Mouse (Mus musculus) stomach, embryonic 16.5 days (tissue): ENCODE measurements around the gene Rps12-ps3. TPM values are rescaled to one million over a fixed set of nuclear protein-coding genes. Genes with fewer than 3 reads are reported as not detected.

Experiments
- ATAC-seq: fragments of 200-750 bp; cut with Nextera tagmentation; 2 replicates; pipeline ENCODE4 v1.8.0; 2017; ENCODE audit warnings: moderate number of reproducible peaks, moderate TSS enrichment; ENCODE audit not compliant: insufficient read depth, low FRiP score
- H3K27ac ChIP-seq: fragments of 300-500 bp; sonication (generic); 2 replicates; pipeline ENCODE4 v1.5.1; 2014; ENCODE audit warnings: low read length
- H3K27me3 ChIP-seq: fragments of 300-500 bp; sonication (generic); 2 replicates; pipeline ENCODE4 v1.6.1; 2014; ENCODE audit warnings: low read length, control low read depth, mixed read lengths; ENCODE audit not compliant: control insufficient read depth, insufficient read depth
- H3K36me3 ChIP-seq: fragments of 300-500 bp; sonication (generic); 2 replicates; pipeline ENCODE4 v1.6.1; 2014; ENCODE audit warnings: low read length; ENCODE audit not compliant: control insufficient read depth, insufficient read depth
- H3K4me1 ChIP-seq: fragments of 300-500 bp; sonication (generic); 2 replicates; pipeline ENCODE4 v1.6.1; 2014; ENCODE audit warnings: low read length, control low read depth, mixed read lengths; ENCODE audit not compliant: control insufficient read depth, insufficient read depth
- H3K4me2 ChIP-seq: fragments of 300-500 bp; sonication (generic); 2 replicates; pipeline ENCODE4 v1.6.1; 2014; ENCODE audit warnings: low read depth, low read length, mixed read lengths
- H3K4me3 ChIP-seq: fragments of 300-500 bp; sonication (generic); replicated peaks from 2 replicates; pipeline ENCODE4 v1.5.1; 2014; ENCODE audit warnings: mild to moderate bottlenecking, low read length
- H3K9ac ChIP-seq: fragments of 300-500 bp; sonication (generic); 2 replicates; pipeline ENCODE4 v1.6.1; 2014; ENCODE audit warnings: low read length
- H3K9me3 ChIP-seq: fragments of 300-500 bp; sonication (generic); replicated peaks from 2 replicates; pipeline ENCODE4 v1.6.1; 2016; ENCODE audit warnings: low read length, control low read depth; ENCODE audit not compliant: control insufficient read depth
- WGBS: fragments of 180-500 bp; shearing (Covaris S2); extraction: QIAGEN DNeasy Blood & Tissue Kit; methylation state at CpG from one replicate; pipeline ENCODE4 v1.1.7; 2014; 5-methylcytosine and 5-hydroxymethylcytosine counted together
- polyA plus RNA-seq: library from polyadenylated mRNA; unstranded; fragments of >200 nt; fragmentation: Nextera tagmentation; extraction: Ambion mirVana; gene quantifications from 2 replicates; pipeline ENCODE4 v1.2.1, GENCODE M21; 2015

The Rps12-ps3 gene
- polyA plus RNA-seq, 1 experiment from 2014 or later = 24.4 TPM

DNA sequence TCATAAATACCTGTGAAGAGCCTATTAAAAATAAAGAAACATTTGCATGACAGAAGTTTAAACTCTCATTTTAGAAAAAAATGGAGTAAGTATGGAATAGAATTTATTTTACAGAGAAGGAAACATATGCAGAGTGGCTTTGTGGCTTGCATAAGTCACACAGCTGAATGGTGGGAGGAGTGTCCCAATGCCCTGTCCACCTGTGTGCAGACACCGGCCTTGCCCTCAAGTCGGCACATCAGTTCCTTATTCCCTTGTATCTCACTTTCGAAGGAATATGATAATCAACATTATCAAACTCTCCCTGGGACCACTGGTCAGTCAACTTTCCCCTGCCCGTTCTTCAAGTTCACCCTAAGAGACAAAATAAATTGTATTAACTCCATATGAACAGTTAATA, 35.8 kb downstream of the Rps12-ps3 start:
- no peak for ATAC-seq
- 82% methylated on average over 4 of the region's 4 CpGs for WGBS
- H3K27me3 ChIP-seq = no peaks in the 10 kb centered on the region
- no peak overlapping the region for H3K27ac ChIP-seq
- no peaks in the 10 kb centered on the region for H3K4me1 ChIP-seq
- no peaks in the 10 kb centered on the region for H3K9me3 ChIP-seq
- no peak overlapping the region for H3K4me3 ChIP-seq
- H3K4me2 ChIP-seq = no peak overlapping the region
- H3K9ac ChIP-seq = no peak overlapping the region
- no peaks in the 10 kb centered on the region for H3K36me3 ChIP-seq

DNA sequence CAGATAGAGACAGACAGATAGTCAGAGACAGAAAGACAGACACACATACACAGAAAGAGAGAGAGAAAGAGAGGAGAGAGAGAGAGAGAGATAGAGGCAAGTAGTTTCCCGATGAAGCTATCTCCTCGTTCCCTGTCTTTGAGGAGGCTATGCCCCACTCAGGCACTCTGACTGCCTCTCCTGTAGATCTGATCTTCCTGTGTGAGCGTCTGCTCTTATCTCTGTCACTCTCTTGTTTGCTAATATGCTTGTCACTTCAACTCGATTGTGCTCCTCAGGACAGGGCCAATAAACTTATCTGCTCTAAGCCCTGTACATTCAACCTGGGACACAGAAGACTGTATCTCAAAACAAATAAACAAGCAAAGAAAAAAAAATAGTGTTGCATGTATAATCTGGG, 37.1 kb downstream of the Rps12-ps3 start:
- 36% methylated on average over 4 of the region's 4 CpGs for WGBS
- no peak overlapping the region for H3K4me2 ChIP-seq
- no peak overlapping the region for H3K9ac ChIP-seq
- no peaks in the 10 kb centered on the region for H3K9me3 ChIP-seq
- no peak overlapping the region for H3K4me3 ChIP-seq
- no peaks in the 10 kb centered on the region for H3K27me3 ChIP-seq
- H3K36me3 ChIP-seq = no peaks in the 10 kb centered on the region
- ATAC-seq = no peak
- H3K4me1 ChIP-seq = no peaks in the 10 kb centered on the region
- no peak overlapping the region for H3K27ac ChIP-seq

- no peak; the same call in 1 of the 2 replicates for ATAC-seq
- no peaks in the 10 kb centered on the region for H3K27me3 ChIP-seq
These were observed 38.4 kb downstream of the Rps12-ps3 start for GRCm38 (mm10) chr19:59360486-59360896.

DNA sequence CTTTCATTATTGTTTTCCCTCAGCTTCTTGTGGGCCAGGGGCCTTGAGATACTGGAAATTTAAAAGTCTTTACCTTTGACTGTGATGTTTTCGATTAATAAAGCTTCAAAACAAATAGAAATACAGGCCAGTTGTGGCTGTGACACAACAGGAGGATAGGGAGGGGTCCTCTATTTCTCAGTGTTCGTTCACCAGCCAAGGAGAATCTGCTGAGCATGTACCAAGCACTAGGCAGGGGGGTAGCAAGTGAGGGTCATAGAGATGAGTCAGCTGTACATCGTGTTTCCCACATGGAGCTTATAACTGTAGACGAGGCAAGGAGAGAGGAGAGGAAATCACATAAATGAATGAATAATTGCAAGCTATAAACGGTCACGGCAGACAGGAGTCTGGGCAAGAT, 40.6 kb downstream of the Rps12-ps3 start:
- no peak overlapping the region for H3K4me3 ChIP-seq
- ATAC-seq = no peak
- H3K9me3 ChIP-seq = no peaks in the 10 kb centered on the region
- no peak overlapping the region for H3K4me2 ChIP-seq
- no peaks in the 10 kb centered on the region for H3K36me3 ChIP-seq
- no peak overlapping the region for H3K9ac ChIP-seq
- no peak overlapping the region for H3K27ac ChIP-seq
- H3K27me3 ChIP-seq = no peaks in the 10 kb centered on the region
- no peaks in the 10 kb centered on the region for H3K4me1 ChIP-seq
- WGBS = 69% methylated on average over 6 of the region's 6 CpGs

More at GRCm38 (mm10) chr19:59360486-59360896, 38.4 kb downstream of the Rps12-ps3 start:
- H3K9ac ChIP-seq = no peak overlapping the region
- H3K36me3 ChIP-seq = no peaks in the 10 kb centered on the region
- H3K4me3 ChIP-seq = no peak overlapping the region
- no peaks in the 10 kb centered on the region for H3K4me1 ChIP-seq
- WGBS = 65% methylated on average over 2 of the region's 2 CpGs
- no peak overlapping the region for H3K4me2 ChIP-seq
- no peak overlapping the region for H3K27ac ChIP-seq
- no peaks in the 10 kb centered on the region for H3K9me3 ChIP-seq

DNA sequence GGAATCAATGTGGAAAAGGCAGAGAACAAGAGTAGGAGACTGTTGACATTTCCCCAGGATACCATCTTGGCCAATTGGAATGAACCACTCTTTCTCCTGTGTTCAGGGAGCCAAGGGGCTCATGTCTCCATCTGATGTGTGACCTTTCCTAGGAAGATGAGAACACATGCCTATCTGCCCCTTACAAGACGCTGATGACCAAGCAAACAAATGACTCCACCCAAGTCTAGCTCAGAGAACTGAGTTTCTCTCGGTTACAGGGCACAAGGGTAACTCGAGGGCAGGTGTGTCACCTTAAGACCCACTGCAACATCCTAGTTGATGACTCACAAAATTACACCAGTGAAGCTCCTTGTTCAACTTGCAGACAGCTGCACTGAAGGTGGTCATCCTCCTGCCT, 41.6 kb downstream of the Rps12-ps3 start:
- H3K36me3 ChIP-seq = no peaks in the 10 kb centered on the region
- H3K27ac ChIP-seq = no peak overlapping the region
- H3K9ac ChIP-seq = no peak overlapping the region
- no peak overlapping the region for H3K4me2 ChIP-seq
- no peak overlapping the region for H3K4me3 ChIP-seq
- 68% methylated on average over 3 of the region's 3 CpGs for WGBS
- no peaks in the 10 kb centered on the region for H3K27me3 ChIP-seq
- no peaks in the 10 kb centered on the region for H3K4me1 ChIP-seq
- ATAC-seq = no peak
- no peaks in the 10 kb centered on the region for H3K9me3 ChIP-seq

DNA sequence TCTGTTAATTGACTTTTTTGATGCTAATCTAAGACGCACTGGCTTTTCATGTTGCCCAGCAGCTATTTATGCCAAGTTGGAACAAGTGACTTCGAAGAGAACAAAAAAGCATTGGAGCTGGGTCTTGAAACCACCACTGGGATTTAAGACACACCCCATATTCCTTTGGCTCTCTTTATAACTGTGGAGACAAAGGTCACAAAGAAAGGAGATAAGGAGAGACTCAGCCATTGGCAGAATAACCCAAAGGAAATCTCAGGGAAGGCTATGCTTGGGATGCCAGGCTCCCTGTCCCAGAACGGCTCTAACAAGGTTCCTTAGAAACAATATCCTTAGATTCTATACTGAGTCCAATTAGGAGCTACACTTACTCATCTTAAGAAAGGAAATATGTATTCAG, 44.6 kb downstream of the Rps12-ps3 start:
- no peak for ATAC-seq
- no peak overlapping the region for H3K27ac ChIP-seq

DNA sequence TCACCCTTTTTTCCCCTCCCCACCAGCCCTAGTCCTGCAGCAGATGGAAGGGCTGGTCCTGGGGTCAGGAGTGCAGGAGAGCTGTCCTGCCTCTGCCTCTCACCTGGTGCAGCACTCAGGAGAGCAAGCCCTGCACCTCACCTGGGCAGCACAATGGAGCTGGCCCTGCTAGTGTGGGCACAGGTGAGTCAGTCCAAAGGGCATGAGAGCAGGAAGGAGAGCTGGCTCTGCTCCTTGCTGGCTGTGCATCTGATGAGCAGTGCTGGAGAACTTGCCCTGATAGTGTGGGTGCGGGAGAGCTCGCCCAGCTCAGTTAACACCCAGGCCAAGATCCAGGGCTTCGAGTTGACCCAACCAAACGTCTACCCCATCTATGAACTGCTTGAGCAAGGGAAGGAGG, 45.8 kb downstream of the Rps12-ps3 start:
- Histone ChIP-seq H3K27me3 (no peaks in the 10 kb centered on the region), H3K4me2 (no peak overlapping the region), H3K4me1 (no peaks in the 10 kb centered on the region), H3K4me3 (no peak overlapping the region), H3K36me3 (no peaks in the 10 kb centered on the region), H3K27ac (no peak overlapping the region), H3K9ac (no peak overlapping the region), H3K9me3 (no peaks in the 10 kb centered on the region)
- 79% methylated on average over 4 of the region's 4 CpGs for WGBS
- peak; percentile 37; the same call in 1 of the 2 replicates for ATAC-seq

More for the DNA sequence above, 44.6 kb downstream of the Rps12-ps3 start:
- H3K9ac ChIP-seq = no peak overlapping the region
- H3K27me3 ChIP-seq = no peaks in the 10 kb centered on the region
- H3K4me3 ChIP-seq = no peak overlapping the region
- no peak overlapping the region for H3K4me2 ChIP-seq
- H3K4me1 ChIP-seq = no peaks in the 10 kb centered on the region
- no peaks in the 10 kb centered on the region for H3K36me3 ChIP-seq
- no peaks in the 10 kb centered on the region for H3K9me3 ChIP-seq
- 65% methylated on average over 3 of the region's 3 CpGs for WGBS

GRCm38 (mm10) chr19:59371016-59371415, 48.9 kb downstream of the Rps12-ps3 start:
- Histone ChIP-seq H3K4me1 (no peaks in the 10 kb centered on the region; the same call in 1 of the 2 replicates), H3K27me3 (no peaks in the 10 kb centered on the region), H3K4me2 (no peak overlapping the region), H3K4me3 (no peak overlapping the region), H3K36me3 (no peaks in the 10 kb centered on the region), H3K9me3 (no peaks in the 10 kb centered on the region), H3K27ac (no peak overlapping the region), H3K9ac (no peak overlapping the region)
- ATAC-seq = no peak
- WGBS = 65% methylated on average over 4 of the region's 4 CpGs
